Mouse (Mus musculus) T-cell, adult 2 months (primary cell): ENCODE results near the gene Specc1.

Experiments used
- DNase-seq: peaks from one replicate; pipeline ENCODE4 v3.0.0; 2022; ENCODE audit warnings: low spot score

Specc1 gene

DNA sequence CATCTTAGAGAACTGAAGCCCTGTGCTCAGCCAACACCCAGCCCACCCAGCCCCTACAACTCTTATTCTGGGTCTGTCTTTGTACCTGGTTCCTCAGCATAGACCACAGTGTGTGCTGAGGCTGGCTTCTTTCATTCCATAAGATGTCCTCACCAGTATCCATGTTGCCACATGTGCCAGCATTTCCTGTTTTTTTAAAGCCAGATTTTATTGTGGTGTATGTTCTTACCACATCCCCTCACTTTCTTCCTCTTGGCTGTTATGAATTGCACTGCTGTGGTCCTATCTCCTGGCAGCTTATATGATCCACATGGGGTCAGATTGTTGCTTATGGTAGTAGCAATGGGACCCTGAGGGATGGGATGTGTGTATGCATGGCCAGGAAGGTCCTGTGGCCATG is 92.6 kb downstream of the Specc1 start:
- DNase-seq: no peak

DNA sequence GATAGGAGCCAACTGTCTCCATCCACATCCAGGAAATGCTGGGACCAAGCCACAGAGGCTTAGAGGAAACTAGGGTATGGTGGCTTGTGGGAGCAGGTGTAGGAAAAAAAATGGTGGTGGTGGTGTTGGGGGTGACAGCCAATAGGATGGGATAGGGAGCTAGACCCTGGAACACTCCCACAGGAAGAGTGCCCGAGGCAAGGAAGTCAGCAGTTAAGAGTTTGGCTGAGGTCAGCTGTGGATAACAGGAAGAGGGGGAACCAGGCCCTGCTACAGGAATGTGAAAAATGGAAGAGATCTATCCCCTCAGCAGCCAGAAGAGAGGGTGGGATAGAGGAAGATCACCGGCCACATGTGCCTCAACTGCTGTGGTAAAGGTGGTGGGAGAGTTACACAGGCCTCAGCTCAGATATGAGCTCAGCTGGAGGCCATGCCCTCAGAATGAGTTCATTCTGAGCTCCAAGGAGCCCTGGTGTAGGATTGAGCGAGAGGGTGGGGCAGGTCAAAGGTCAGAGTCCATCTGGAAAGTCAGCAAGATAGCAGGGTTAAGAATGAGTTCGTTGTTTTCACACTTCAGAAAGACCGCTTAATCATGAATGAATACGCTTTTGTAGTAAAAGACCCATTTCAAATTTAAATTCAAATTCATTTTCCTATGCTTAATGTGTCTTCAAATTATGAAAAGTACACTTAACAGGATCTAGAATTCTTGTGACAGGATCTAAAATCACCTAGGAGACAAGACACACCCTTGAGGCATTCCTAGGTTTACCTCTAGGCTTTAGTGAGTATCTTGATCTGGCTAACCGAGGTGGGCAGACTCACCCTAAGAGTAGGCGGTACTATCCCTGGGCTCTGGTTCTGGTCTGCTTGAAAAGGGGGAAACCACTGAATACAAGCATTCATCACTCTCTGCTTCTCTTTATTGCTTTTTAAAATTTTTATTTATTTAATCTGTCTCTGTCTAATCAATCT is 94.1 kb downstream of the Specc1 start:
- DNase-seq: no peak

DNA sequence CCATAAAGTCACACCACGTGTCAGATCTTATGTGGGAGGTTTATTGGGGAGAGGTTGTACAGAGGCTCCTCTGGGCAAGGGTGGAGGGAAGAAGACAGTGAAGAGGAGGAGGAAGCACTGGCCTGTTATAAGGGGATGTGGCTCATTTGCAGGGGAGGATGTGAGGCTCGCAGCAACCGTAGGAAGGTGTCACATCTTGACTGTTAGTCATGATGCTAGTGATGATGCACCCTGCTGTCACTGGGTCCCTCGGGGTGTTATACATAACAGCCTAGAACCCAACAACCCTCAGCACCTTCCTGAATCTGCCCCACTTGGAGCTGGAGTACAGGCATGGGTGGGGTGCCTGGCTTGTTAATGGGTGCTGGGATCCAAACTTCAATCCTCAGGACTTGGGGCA is 94.9 kb downstream of the Specc1 start:
- DNase-seq: no peak

DNA sequence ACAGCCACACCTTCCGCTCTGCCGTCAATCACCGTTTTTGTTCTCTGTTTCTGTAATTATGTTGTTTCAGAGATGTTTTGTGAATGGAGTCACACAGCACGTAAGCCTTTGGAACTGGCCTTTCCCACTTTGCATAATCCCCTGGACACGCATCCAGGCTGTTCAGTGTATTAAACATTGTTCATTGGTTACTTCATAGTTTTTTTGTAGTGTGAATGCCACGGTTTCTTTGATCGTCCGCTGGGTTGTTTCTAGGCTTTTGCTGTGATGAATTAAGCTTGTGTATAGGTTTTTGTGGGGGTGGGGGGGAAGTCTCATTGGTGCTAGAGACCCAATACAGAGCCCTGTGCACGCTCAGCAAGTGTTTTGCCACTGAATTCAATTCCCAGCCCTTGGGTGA is 97.4 kb downstream of the Specc1 start:
- no peak for DNase-seq

DNA sequence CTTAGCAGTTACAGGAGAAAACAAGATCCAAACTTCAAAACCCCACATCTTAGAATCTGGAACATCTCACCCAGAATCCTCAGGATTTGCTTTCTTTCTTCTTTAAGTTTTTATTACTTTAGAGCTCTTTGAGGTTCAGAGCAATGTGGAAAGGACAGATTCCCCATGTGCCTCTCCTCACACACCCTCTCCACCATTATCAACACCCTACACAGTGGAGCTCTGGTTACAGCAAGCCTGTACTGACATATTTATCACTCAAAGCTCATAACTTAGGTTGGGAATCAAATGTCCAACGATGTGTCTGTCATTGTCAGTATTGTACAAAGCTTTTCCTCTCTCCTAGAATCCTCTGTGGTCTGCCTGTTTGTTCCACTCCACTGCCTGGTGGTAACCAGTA is 108.0 kb downstream of the Specc1 start:
- no peak for DNase-seq

DNA sequence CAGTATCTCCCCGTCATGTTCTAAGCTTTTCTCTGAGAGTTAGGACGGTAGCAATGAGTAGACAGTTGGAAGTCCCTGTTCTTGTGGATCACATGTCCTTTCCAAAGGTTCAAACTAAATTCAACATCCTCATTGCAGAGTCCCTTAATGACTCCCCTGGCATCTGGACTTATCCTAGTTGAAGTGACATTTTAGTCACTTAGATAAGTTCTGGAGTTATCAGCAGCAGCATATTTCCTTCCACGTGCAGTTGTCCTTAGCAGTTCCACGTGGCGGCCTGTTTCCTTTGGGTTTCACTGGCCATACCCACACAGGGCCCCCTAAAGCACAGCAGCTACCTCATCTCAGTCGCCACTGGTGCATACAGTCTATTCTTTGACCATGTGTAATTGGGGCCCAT is 109.1 kb downstream of the Specc1 start:
- no peak for DNase-seq

DNA sequence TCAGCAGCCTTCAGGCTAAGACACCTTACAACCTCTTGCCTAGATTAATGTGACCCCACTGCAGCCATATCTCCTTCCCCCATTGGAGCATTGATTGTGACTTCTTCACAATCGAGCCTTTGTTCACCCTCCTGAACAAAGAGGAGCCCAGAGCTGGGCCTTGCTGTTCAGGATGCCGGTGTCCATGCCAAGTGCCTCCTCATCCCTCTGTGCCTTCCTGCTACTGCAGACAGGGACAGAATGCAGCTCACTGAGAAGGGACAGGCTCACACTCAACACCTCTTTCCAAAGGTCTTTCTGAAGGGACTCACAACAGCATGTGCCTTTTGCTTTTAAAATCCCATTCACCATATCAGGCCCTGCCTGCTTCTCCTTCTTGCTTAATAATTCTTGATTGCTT is 113.0 kb downstream of the Specc1 start:
- no peak for DNase-seq

DNA sequence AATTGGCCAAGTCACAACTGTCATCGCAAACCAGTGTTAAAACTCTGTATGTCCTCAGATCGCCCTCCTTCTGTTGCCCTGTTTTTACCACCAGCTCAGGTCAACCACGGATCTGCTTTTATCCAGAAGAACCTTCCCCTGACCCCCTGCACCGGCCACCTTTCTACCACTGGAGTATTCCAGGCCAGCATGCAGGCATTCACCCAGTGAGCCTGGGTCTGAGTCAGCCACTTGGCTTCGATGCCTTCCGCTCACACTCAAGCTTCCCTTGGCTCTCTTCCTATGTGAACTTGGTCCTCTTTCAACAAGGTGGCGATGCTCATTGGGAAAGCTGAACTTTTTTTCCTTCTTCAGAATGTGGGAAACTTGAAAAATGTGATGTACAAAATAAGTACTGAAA is 113.6 kb downstream of the Specc1 start:
- DNase-seq: no peak

DNA sequence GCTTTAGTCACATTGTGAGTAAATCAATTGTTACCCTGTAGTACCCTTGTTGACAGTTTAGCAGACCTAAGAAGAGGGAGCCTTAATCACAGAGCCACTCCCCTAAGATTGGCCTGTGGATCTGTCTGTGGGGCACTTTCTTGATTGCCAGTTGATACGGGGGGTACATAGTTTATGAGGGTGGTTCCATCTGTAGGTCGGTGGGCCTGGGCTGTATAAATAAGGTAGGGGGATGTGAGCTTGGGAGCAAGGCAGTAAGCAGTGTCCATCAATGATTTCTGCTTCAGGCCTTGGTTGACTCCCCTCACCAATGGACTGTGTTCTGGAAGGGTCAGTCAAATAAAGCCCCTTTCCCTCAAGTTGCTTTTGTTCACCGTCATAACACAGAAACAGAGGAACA is 115.8 kb downstream of the Specc1 start:
- no peak for DNase-seq

DNA sequence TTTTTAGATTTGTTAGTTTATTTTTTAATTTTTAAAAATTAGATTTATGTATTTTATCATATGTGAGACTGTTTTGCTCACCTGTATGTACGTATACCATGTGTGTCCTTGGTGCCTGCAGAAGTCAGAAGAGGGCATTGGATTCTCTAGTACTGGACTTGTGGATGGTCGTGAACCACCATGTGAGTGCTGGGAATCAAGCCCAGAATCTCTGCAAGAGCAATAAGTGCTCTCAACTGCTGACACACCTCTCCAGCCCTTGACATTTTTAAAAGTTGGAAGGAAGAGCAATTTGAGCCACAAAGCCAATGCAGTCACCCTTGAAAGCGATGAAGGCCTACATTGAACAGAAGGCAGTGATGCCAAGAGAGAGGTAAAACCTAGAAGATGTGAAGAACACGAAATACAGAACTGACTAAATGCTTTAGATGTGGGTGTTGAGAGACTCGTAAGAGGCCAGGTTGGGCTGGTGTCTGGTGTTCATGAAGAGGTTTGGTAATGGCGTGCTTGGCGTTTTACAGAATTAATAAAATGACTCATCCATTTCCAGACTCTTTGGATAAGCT is 117.1 kb downstream of the Specc1 start:
- no peak for DNase-seq

DNA sequence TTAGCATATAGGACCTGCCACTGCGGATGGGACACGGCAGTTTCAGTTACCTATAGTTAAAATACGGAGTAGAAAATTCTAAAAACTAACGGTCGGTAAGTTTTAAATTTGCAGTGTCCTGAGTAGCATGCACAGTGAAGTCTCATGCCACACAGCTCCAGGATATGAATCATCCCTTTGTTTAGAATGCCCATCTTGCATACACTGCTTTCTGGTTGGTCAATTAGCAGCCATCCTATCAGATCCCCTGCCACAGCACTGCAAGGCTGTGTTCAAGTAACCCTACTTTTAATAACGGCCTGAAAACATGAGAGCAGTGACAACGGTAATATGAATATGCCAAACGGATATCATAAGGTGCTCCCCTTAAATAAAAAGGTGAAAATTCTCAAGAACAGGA is 118.0 kb downstream of the Specc1 start:
- DNase-seq: no peak

DNA sequence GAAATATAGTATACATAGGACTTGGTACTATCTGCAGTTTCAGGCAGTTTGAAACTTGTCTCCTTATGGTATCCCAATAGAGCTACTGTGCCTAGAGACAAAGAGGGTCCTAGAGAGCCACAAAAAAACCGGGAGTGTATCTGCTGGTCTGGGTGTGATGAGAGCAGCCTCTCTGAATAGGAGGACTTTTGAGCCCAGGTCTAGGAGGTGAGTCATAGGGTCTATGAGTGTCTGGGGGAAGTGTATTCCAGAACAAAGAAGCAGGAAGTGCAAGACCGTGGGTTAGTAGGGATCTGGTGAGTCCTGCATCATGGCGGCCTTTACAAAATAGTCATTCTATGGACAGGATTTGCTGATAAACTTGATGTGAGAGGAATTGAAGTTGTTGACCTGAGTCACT is 118.5 kb downstream of the Specc1 start:
- DNase-seq: no peak

DNA sequence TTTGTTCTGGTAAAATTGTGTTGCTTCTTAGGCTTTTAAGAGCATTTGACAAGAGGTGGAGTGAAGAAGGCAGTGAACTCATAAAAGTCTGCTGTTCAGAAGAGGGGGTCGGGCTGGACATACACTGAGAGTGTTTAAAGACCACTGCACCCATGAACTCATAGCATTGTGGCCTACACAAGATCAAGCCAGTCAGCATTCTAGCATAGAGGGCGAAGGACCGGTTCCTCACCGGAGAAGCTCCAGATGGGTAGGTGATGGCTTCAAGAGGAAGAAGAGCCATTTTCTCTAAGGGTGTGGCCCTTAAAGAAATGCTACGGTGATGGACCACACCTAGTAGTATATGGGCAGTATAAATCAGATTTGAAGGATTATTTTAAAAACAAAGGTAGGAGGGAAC is 119.0 kb downstream of the Specc1 start:
- no peak for DNase-seq

DNA sequence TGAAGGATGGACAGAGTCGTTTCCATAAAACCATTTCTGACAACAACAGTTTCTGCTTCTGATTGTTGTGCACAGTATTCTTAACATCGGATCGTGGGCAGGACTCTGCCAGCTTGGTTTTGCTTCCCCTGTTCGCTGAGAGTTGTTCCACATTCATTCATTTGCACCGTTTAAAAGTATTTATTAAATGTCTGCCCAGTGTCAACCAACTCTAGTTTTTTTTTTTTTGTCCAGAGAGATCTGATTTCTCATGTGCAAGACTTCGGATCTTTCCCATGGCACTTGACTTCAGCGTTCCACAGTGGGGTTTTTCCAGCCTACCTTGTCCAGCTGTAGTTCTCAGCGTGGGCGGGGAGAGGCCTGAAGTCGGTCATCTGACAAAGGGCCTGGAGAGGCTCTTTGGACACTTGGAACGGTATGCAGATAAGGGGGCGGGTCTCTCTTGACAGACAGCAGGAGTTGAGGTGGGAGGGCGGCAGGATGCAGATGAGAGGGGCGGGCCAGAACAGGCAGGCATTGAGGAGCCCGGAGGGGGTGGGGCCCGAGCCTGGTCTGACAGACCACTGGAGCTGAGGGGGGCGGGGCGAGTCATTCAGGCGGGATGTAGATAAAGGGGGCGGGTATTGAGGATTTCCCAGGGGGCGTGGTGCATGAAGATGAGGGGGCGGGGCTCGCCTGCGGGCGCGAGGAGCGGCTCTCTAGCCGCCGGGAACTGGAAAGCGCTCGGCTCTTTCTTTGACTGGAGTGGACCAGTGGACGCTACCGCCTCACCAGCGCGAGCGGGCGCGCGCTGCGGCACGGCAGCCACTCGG is 120.0 kb downstream of the Specc1 start:
- peak; percentile 43 for DNase-seq

DNA sequence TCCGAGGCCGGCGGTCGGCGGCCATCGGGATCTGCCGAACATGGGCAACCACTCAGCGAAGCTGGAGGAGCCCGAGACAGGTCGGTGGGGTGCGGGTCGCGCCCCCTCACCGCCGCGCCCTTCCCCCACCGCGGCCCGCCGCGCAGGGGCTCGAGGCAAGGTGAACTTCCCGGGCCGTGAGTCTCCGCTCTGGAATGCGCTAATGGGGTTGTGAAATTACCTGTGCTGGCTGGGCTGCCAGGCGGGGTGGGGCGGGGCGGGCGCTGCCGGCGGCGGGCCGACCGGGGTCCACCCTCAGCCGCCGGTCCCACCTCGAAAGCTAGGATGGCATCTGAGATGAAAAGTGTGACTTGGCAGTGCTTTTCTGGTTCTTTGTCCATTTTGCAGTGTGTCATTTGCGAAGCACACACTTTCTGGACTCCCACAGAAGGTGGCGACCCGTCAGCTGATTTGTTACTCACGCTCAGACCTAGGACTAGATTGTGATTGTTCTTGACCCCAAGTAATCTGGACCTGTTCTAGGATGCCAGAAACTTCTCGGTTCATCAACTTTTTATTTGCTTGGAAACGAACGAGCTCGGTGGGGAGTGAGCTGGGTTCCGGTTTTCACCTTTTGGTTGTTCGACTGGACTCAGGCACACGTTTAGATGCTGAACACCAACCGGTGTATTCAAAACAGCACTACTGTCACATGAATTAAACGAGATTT is 120.7 kb downstream of the Specc1 start:
- DNase-seq: no peak

DNA sequence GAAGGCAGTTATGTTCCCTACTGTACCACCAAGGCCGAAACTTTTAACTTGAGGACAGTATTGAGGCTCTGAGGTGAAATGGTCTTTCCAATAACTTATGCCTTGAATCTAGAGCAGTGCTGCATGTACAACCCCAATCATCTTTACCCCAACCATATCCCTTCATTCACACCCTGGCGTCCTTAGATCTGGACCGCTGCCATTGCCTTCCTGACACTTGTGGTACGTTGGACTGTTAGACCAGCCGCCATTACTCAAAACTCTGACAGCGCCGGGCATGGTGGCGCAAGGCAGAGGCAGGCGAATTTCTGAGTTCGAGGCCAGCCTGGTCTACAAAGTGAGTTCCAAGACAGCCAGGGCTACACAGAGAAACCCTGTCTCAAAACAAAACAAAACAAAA is 121.8 kb downstream of the Specc1 start:
- no peak for DNase-seq

DNA sequence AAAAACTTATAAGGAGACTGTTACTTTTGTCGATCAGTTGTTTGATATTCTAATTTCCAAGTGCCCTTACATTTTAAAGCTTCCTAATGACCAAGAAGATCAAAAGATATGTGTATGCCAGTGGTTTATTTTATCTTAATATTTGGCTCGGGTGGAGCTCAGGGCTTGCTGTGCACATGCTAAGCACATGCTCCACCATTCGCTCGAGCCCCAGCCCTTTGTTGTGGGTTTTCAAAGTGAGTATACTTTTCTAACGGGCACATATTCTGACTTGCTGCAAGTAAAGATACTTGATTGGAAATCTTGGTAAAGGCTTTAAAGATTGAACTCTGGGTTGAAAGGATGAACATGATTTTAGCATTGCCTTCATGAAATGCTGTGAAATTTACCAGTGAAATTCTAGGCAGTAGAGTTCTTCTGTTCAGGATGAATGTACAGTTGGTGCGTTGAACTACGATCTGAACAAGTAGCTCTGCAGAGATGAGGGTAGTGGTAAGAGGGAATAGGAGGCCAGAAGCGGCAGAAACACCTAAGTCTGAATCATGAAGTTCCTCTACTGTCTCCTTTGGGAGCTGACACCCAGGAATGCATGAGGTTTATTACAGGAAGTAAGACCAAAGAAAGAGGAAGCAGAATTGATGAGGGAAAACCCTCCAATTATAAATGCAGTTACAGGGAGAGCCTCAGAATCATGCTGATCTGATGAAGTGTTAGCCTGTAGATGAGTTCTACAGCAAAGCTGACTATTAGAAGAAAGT is 122.7 kb downstream of the Specc1 start:
- peak; percentile 46 for DNase-seq

DNA sequence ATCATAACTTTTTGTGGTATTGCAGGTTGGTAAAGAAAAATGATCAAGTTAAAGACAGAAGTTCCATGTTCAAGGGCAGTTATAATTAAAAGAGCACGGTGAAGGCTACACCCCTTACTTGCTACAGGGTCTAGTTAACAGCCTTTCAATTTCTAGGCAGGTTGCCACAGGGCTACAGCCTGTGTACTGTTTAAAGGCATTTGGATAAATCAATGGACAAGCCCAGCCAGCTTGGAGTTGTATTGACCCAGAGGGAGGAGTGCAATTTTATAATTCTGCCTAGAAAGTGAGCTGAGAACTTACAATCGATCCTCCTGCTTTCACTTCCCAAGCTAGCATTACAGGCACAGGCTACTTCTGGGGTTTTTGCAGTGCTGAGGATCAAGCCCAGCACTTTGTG is 123.9 kb downstream of the Specc1 start:
- DNase-seq: no peak

DNA sequence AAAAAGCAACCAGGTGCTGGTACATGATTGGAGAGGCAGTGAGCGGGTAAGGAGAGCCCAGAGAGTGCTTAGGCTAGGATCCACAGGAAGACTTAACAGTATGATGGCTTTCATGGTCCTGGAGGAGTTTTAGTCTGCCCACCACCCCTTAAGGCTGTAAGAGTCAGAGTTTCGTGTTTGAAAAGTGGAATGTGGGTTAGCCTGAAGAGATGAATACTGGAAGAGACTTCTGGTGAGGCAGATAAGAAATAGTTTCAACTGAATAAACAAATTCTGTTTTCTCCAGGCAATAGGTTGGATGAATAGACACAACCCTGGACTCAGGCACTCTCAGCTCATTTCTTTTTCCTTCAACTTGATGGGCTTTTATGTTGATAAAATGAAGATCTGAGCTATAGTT is 130.1 kb downstream of the Specc1 start:
- no peak for DNase-seq

DNA sequence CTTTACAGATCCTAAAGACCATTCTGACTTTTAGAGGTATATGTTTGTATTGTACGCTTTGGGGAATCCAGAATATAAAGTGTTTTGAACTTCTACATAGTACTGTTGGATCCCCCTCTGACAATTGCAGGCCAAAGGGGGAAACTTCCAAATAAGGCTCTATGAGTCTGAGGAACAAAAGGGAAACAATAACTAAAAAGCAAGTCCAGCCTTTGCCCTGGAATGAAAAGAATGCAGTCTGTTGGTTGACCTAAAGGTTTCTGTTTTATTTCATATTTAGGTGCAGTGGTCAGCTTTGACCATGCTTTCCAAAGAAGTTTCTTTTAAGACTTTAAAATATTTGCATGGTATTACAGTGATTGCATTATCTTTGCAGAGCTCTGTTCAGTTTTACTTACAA is 130.5 kb downstream of the Specc1 start:
- DNase-seq: no peak

DNA sequence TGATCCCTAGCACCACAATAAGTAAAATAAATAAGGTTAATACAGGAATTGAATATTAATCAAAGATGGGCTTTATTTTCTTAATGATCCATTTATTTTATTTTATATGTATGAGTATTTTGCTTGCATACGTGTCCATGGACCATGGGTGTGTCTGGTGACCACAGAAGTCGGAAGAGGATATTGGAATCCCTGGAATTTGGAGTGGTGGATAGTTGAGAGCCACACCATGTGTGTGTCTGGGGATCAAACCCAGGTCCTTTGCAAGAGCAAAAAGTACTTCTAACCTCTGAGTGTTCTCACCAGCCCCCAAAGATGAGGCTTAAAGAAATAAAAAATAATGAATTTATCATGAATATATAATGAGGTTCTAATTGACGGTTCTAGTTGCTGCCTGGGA is 132.1 kb downstream of the Specc1 start:
- DNase-seq: no peak

DNA sequence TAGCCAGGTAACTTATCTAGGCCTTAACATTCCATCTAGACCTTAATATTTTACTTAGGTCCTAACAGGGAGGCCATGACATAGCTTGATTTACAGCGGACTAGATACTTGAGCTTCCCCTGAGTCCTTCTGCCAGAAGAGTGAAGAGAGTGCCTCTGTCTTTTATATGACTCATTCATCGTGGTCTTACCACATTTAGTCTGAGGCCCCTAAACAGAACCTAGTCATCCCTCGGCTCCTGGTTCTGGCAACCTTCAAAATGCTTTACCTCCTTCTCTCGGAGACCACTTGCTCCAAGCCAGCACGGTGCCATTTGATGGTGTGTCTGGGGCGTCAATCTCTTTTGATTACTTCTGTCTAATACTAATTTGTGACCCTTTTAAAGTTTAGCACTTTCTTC is 133.8 kb downstream of the Specc1 start:
- no peak for DNase-seq
